Mouse (Mus musculus) forebrain, embryonic 16.5 days (tissue): ENCODE measurements at regions not wholly inside any gene's neighbourhood (a gene's known extent, or its start where the extent isn't known, plus 50 kb on each side); places are given as distances from the start of the nearest gene placed in this dataset.

Experiments
- ATAC-seq: fragments of 200-750 bp; cut with Nextera tagmentation; 2 replicates; pipeline ENCODE4 v1.8.0; 2017; ENCODE audit warnings: mild to moderate bottlenecking, moderate library complexity
- H3K27ac ChIP-seq: fragments of 300-500 bp; sonication (generic); 2 replicates; pipeline ENCODE4 v1.5.1; 2014; ENCODE audit warnings: low read length, control low read depth
- H3K27me3 ChIP-seq: fragments of 300-500 bp; sonication (generic); replicated peaks from 2 replicates; pipeline ENCODE4 v1.6.1; 2014; ENCODE audit warnings: low read length; ENCODE audit not compliant: control insufficient read depth, insufficient read depth
- H3K36me3 ChIP-seq: fragments of 300-500 bp; sonication (generic); 2 replicates; pipeline ENCODE4 v1.6.1; 2014; ENCODE audit not compliant: control insufficient read depth, insufficient read depth
- H3K4me1 ChIP-seq: fragments of 300-500 bp; sonication (generic); replicated peaks from 2 replicates; pipeline ENCODE4 v1.6.1; 2014; ENCODE audit warnings: low read length; ENCODE audit not compliant: control insufficient read depth, insufficient read depth
- H3K4me2 ChIP-seq: fragments of 300-500 bp; sonication (generic); 2 replicates; pipeline ENCODE4 v1.6.1; 2014; ENCODE audit warnings: mild to moderate bottlenecking, low read length, control low read depth
- H3K4me3 ChIP-seq: fragments of 300-500 bp; sonication (generic); replicated peaks from 2 replicates; pipeline ENCODE4 v1.5.1; 2014; ENCODE audit warnings: mild to moderate bottlenecking, low read length, control low read depth
- H3K9ac ChIP-seq: fragments of 300-500 bp; sonication (generic); replicated peaks from 2 replicates; pipeline ENCODE4 v1.6.1; 2014; ENCODE audit warnings: low read depth, low read length, control low read depth
- H3K9me3 ChIP-seq: fragments of 300-500 bp; sonication (generic); 2 replicates; pipeline ENCODE4 v1.6.1; 2016; ENCODE audit warnings: low read length; ENCODE audit not compliant: control insufficient read depth
- WGBS: fragments of 180-500 bp; shearing (Covaris S2); extraction: QIAGEN DNeasy Blood & Tissue Kit; methylation state at CpG from one replicate; pipeline ENCODE4 v1.1.7; 2014; 5-methylcytosine and 5-hydroxymethylcytosine counted together

GRCm38 (mm10) chr1:194148416-194149364 is 469.3 kb upstream of the Plxna2 start:
- H3K4me1 ChIP-seq, result 0 out of 2 replicates have a peak, but pooled peaks cover 6% of the 10 kb centered on the region
- H3K4me2 ChIP-seq, result no peak overlapping the region
- no peak overlapping the region for H3K9ac ChIP-seq
- no peaks in the 10 kb centered on the region for H3K27me3 ChIP-seq
- no peaks in the 10 kb centered on the region for H3K9me3 ChIP-seq
- peak; percentile 54; the same call in 1 of the 2 replicates for ATAC-seq
- H3K36me3 ChIP-seq, result no peaks in the 10 kb centered on the region
- H3K4me3 ChIP-seq, result no peak overlapping the region
- 37% methylated on average over 11 of the region's 11 CpGs for WGBS
- peak overlapping the region; percentile 59 for H3K27ac ChIP-seq

GRCm38 (mm10) chr1:194117631-194118360 is 500.2 kb upstream of the Plxna2 start:
- no peak overlapping the region; the same call in 1 of the 2 replicates for H3K27ac ChIP-seq
- H3K4me1 ChIP-seq, result peaks cover 3% of the 10 kb centered on the region; the same call in 1 of the 2 replicates
- H3K9me3 ChIP-seq, result no peaks in the 10 kb centered on the region
- whole genome bisulfite sequencing, result 68% methylated on average over 4 of the region's 4 CpGs
- no peak overlapping the region for H3K9ac ChIP-seq
- no peaks in the 10 kb centered on the region for H3K27me3 ChIP-seq
- no peak overlapping the region for H3K4me3 ChIP-seq
- no peak for ATAC-seq
- H3K4me2 ChIP-seq, result no peak overlapping the region
- no peaks in the 10 kb centered on the region for H3K36me3 ChIP-seq

- H3K9ac ChIP-seq, result no peak overlapping the region
- H3K36me3 ChIP-seq, result no peaks in the 10 kb centered on the region
- H3K4me3 ChIP-seq, result no peak overlapping the region
- no peaks in the 10 kb centered on the region for H3K27me3 ChIP-seq
- H3K4me1 ChIP-seq, result peaks cover 3% of the 10 kb centered on the region; the same call in 1 of the 2 replicates
- no peaks in the 10 kb centered on the region for H3K9me3 ChIP-seq
- ATAC-seq, result peak; percentile 93
- no peak overlapping the region for H3K4me2 ChIP-seq
- 28% methylated on average over 1 of the region's 1 CpGs for WGBS
- 0 out of 2 replicates have a peak overlapping the region, but pooled peaks have one; percentile 44 for H3K27ac ChIP-seq
These were observed 503.6 kb upstream of the Plxna2 start for GRCm38 (mm10) chr1:194114399-194114798.

DNA sequence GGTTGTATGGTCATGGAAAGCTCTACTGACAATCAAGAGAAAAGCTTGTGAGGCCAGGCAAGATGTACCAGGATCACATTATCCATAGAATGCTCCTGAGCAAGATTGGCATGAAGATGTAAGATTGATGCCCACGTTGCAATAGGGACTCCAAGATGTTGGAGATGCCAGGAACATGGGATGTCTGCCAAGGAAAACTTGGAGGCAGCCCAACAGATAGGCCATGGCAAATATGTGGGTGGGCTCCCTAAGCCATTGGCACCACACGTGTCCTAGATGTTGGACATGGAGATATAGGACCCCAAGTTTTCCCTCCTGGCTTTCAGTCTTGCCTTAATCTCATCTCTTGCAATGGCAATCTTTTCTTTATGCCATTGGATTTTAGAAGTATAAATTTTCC is 506.1 kb upstream of the Plxna2 start:
- ATAC-seq, result no peak
- Histone ChIP-seq H3K4me3 (no peak overlapping the region), H3K27me3 (no peaks in the 10 kb centered on the region), H3K4me1 (no peaks in the 10 kb centered on the region), H3K36me3 (no peaks in the 10 kb centered on the region), H3K9ac (no peak overlapping the region), H3K9me3 (no peaks in the 10 kb centered on the region), H3K27ac (no peak overlapping the region), H3K4me2 (no peak overlapping the region)
- 51% methylated on average over 2 of the region's 2 CpGs for WGBS

GRCm38 (mm10) chr1:194109172-194110071 is 508.6 kb upstream of the Plxna2 start:
- no peak overlapping the region for H3K9ac ChIP-seq
- no peaks in the 10 kb centered on the region for H3K4me1 ChIP-seq
- whole genome bisulfite sequencing, result 27% methylated on average over 5 of the region's 5 CpGs
- H3K4me2 ChIP-seq, result no peak overlapping the region
- H3K27me3 ChIP-seq, result no peaks in the 10 kb centered on the region
- H3K27ac ChIP-seq, result no peak overlapping the region
- H3K36me3 ChIP-seq, result no peaks in the 10 kb centered on the region
- H3K4me3 ChIP-seq, result no peak overlapping the region
- H3K9me3 ChIP-seq, result no peaks in the 10 kb centered on the region
- ATAC-seq, result no peak

- Histone ChIP-seq H3K36me3 (no peaks in the 10 kb centered on the region), H3K4me1 (no peaks in the 10 kb centered on the region), H3K4me2 (no peak overlapping the region), H3K9ac (no peak overlapping the region), H3K4me3 (no peak overlapping the region), H3K9me3 (no peaks in the 10 kb centered on the region), H3K27me3 (no peaks in the 10 kb centered on the region), H3K27ac (no peak overlapping the region)
- no peak for ATAC-seq
- WGBS, result 9% methylated on average over 2 of the region's 2 CpGs
These were observed 509.9 kb upstream of the Plxna2 start for GRCm38 (mm10) chr1:194108132-194108531.

DNA sequence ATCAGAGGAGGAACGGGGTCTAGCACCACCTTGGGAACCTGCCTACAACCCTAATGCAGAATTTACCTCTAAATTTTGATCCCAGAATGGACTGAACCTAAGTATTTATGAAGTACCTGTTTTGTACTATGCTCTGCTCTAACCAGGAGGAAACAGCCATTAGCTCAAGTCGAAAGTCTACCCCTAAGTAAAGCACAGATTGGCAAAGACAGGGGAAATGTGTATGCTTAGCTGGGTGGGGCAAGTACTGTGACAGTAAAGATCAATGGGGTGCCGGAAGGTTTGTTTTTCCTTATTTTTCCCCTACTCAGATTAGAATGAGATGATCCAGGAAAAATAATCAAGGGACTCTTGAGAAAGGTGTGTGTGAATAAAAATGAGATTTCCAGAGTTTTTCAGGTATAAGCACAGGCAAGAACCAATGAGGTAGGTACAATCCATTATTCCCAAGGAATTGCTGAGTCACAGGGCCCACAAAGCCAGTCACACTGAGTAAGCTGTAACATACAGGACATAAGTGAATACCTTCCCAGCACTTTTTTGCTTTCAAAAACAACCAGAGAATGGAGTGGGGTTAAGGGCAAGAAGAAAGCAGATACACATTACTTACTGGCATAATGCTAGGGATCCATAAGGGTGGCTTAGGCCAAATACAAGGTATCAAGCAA is 510.6 kb upstream of the Plxna2 start:
- H3K36me3 ChIP-seq, result no peaks in the 10 kb centered on the region
- no peak overlapping the region for H3K4me2 ChIP-seq
- H3K27me3 ChIP-seq, result no peaks in the 10 kb centered on the region
- no peak overlapping the region for H3K27ac ChIP-seq
- H3K4me1 ChIP-seq, result no peaks in the 10 kb centered on the region
- H3K9me3 ChIP-seq, result no peaks in the 10 kb centered on the region
- 83% methylated on average over 3 of the region's 3 CpGs for WGBS
- no peak overlapping the region for H3K4me3 ChIP-seq
- no peak overlapping the region for H3K9ac ChIP-seq
- ATAC-seq, result no peak

DNA sequence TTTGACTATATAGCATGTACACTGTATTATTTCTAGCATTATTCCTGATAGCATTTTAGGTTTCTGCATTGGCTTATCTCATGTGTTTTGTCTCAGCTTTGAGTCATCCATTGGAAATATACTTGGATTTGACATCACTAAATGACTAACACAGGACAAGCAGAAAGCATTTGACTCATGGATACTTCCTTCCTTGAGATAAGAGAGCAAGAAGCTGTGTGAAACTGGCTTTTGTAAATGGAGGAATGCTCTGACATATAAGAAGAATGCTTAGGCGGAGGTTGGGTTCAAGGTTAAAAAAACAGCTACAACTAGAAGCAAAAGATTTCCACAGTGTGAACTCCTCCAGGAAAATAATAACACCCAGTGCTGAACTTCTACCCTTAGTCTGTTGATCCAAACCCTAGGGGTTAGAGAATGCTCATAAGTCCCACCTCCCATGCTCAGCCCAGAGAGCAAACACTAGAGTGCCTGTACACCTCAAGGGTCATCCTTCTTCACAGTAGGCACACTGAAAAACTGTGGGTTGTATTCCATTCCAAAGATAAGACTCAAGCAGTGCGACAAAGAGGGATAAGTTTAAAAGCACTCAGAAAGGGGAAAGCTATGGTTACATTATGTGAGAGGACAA is 528.0 kb upstream of the Plxna2 start:
- WGBS, result 91% methylated on average over 2 of the region's 2 CpGs
- Histone ChIP-seq H3K9ac (no peak overlapping the region), H3K27me3 (no peaks in the 10 kb centered on the region), H3K9me3 (no peaks in the 10 kb centered on the region), H3K36me3 (no peaks in the 10 kb centered on the region), H3K4me2 (no peak overlapping the region), H3K4me1 (no peaks in the 10 kb centered on the region), H3K27ac (no peak overlapping the region), H3K4me3 (no peak overlapping the region)
- no peak for ATAC-seq
